ENCODE assay signal across 8 mouse cellular contexts in the genomic region with DNA sequence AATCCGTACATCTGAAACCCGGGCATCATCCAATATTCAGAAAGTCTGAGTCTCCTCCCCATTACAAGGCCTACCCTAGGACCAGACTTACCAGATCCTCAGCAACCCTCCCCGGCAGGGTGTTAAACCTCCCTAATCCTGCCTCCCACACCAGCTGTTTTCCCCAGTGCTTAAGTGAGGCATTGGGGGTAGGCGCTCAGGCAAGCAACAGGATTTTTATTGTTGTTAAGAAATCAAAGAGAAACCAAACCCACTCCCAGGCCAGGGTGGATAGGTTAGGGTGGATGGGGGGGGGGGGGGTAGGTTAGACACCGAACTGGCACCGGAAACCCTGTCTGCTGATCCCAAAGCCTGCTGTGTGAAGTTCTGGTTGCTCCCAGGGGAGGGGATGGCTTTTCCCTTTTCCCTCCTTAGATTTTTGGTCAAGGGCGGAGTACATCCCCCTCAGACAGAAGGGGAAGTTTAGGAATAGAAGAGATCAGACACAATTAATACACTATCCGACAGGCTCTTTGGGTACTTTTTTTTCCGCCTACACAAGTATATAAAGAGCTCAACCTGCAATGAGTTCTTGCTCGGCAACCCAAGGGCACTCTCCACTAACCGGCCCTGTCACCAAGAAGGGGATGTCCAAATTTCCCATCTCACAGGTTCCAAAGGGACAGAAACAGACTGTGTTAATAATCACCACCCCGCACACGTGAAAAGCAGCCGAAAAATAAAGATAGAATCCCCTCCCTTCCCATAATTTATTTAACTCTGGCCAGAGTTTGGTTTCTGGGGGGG. TPM values are rescaled to one million over a fixed set of nuclear protein-coding genes. Genes with fewer than 3 reads are reported as not detected.
DNase-seq lines count a peak whose midpoint lies in the region; ATAC-seq lines count a peak whose summit lies in the region.

No protein-coding gene starts in this region.

- H3K4me1 ChIP-seq in hindbrain, embryonic 15.5 days (replicated peaks), result peaks cover 43% of the 10 kb centered on the region
- peaks cover 26% of the 10 kb centered on the region for H3K4me1 ChIP-seq in midbrain, embryonic 12.5 days

- H3K36me3 ChIP-seq in hindbrain, embryonic 15.5 days, result no peaks in the 10 kb centered on the region
- peaks cover 14% of the 10 kb centered on the region; the same call in 1 of the 2 replicates for H3K36me3 ChIP-seq in midbrain, embryonic 12.5 days

- DNase-seq in cerebellum, adult 11-12 months, result peak; percentile 66
- DNase-seq in 3T3-L1 (ENCODE audit: low read depth, low spot score), result peak; percentile 56
- DNase-seq in embryo, embryonic 10.5 days (ENCODE audit: low spot score), result peak; percentile 53
- no peak for DNase-seq in left cerebral cortex, postnatal 4 days

- H3K9me3 ChIP-seq in hindbrain, embryonic 15.5 days, result no peaks in the 10 kb centered on the region
- H3K9me3 ChIP-seq in midbrain, embryonic 12.5 days, result no peaks in the 10 kb centered on the region

- peak overlapping the region; percentile 95 for H3K4me3 ChIP-seq in hindbrain, embryonic 15.5 days
- H3K4me3 ChIP-seq in midbrain, embryonic 12.5 days, result peak overlapping the region; percentile 91

- intact Hi-C loops in left cerebral cortex, postnatal 4 days (cut with DNase I), result no loop called here

- peak overlapping the region; percentile 88 for H3K9ac ChIP-seq in hindbrain, embryonic 15.5 days
- H3K9ac ChIP-seq in midbrain, embryonic 12.5 days (replicated peaks), result peak overlapping the region; percentile 86

- ATAC-seq in cerebellum, adult (ENCODE audit: insufficient number of reproducible peaks, low FRiP score, low TSS enrichment), result no peak
- no peak for ATAC-seq in hindbrain, embryonic 15.5 days (ENCODE audit: low FRiP score, low read depth)
- ATAC-seq in midbrain, embryonic 12.5 days (ENCODE audit: low FRiP score, low read depth), result no peak
- no peak for ATAC-seq in activated CD4-positive, CD25-positive, alpha-beta regulatory T cell, adult 4 months

- WGBS in hindbrain, embryonic 15.5 days, result under 1% methylated on average over 14 of the region's 14 CpGs
- under 1% methylated on average over 14 of the region's 14 CpGs for WGBS in midbrain, embryonic 12.5 days

- no peaks in the 10 kb centered on the region for H3K27me3 ChIP-seq in hindbrain, embryonic 15.5 days
- no peaks in the 10 kb centered on the region for H3K27me3 ChIP-seq in midbrain, embryonic 12.5 days

- H3K27ac ChIP-seq in hindbrain, embryonic 15.5 days (replicated peaks), result peak overlapping the region; percentile 97
- H3K27ac ChIP-seq in midbrain, embryonic 12.5 days (replicated peaks), result peak overlapping the region; percentile 85

- H3K4me2 ChIP-seq in hindbrain, embryonic 15.5 days, result peak overlapping the region; percentile 89
- H3K4me2 ChIP-seq in midbrain, embryonic 12.5 days (replicated peaks), result peak overlapping the region; percentile 96

RNA-seq across cellular contexts. Expression of a gene that starts 1.5 kb away (rescaled TPM):
- 17.4 and 17.7 TPM in 2 replicates for polyA plus RNA-seq in hindbrain, embryonic 15.5 days (2015; fragmentation: Nextera tagmentation; extraction: Ambion mirVana)
- 20.9 and 22.2 TPM in 2 replicates for polyA plus RNA-seq in midbrain, embryonic 12.5 days (2016; fragmentation: Nextera tagmentation; extraction: Ambion mirVana)
- 10 to 100 TPM; 20.3 to 22.6 TPM for total RNA-seq in left cerebral cortex, postnatal 4 days (2021)
- polyA plus RNA-seq in activated CD4-positive, CD25-positive, alpha-beta regulatory T cell, adult 4 months (2017; shearing (Covaris generic)), result 10 to 100 TPM; 25.8 to 45.6 TPM

RNA-seq across cellular contexts. Expression of a gene that starts 14.6 kb away (rescaled TPM):
- polyA plus RNA-seq in hindbrain, embryonic 15.5 days (2015; fragmentation: Nextera tagmentation; extraction: Ambion mirVana), result 119 and 123 TPM in 2 replicates
- 129 and 133 TPM in 2 replicates for polyA plus RNA-seq in midbrain, embryonic 12.5 days (2016; fragmentation: Nextera tagmentation; extraction: Ambion mirVana)
- total RNA-seq in left cerebral cortex, postnatal 4 days (2021), result 10 to 100 TPM; 51.8 to 59.7 TPM
- 100 to 1,000 TPM in 1 of 2 experiments, 10 to 100 TPM in 1; 91.8 to 102 TPM for polyA plus RNA-seq in activated CD4-positive, CD25-positive, alpha-beta regulatory T cell, adult 4 months (2017; shearing (Covaris generic))

RNA-seq across cellular contexts. Expression of a gene that starts 15.0 kb away (rescaled TPM):
- polyA plus RNA-seq in hindbrain, embryonic 15.5 days (2015; fragmentation: Nextera tagmentation; extraction: Ambion mirVana), result 282 and 287 TPM in 2 replicates
- 170 and 177 TPM in 2 replicates for polyA plus RNA-seq in midbrain, embryonic 12.5 days (2016; fragmentation: Nextera tagmentation; extraction: Ambion mirVana)
- 100 to 1,000 TPM; 273 to 304 TPM for total RNA-seq in left cerebral cortex, postnatal 4 days (2021)
- polyA plus RNA-seq in activated CD4-positive, CD25-positive, alpha-beta regulatory T cell, adult 4 months (2017; shearing (Covaris generic)), result 100 to 1,000 TPM in 1 of 2 experiments, 10 to 100 TPM in 1; 84.4 to 105 TPM

RNA-seq across cellular contexts. Expression of a gene that starts 54.9 kb away (rescaled TPM):
- 23.7 and 25.3 TPM in 2 replicates for polyA plus RNA-seq in hindbrain, embryonic 15.5 days (2015; fragmentation: Nextera tagmentation; extraction: Ambion mirVana)
- 30.5 and 32.4 TPM in 2 replicates for polyA plus RNA-seq in midbrain, embryonic 12.5 days (2016; fragmentation: Nextera tagmentation; extraction: Ambion mirVana)
- 10 to 100 TPM; 68.1 to 69.6 TPM for total RNA-seq in left cerebral cortex, postnatal 4 days (2021)
- 1 to 10 TPM; 5.2 to 7.3 TPM for polyA plus RNA-seq in activated CD4-positive, CD25-positive, alpha-beta regulatory T cell, adult 4 months (2017; shearing (Covaris generic))
